Mouse (Mus musculus): ENCODE measurements around the gene Commd9. TPM values are rescaled to one million over a fixed set of nuclear protein-coding genes. Genes with fewer than 3 reads are reported as not detected.

The Commd9 gene
- polyA plus RNA-seq, 1 experiment from 2014 or later = 46.1 TPM

- Histone ChIP-seq H3K4me1 (replicated peaks; ENCODE audit: control insufficient read depth, insufficient read depth, low read length) (peaks cover 6% of the 10 kb centered on the region; the same call in 1 of the 2 replicates), H3K9me3 (ENCODE audit: control insufficient read depth, low read length) (no peaks in the 10 kb centered on the region), H3K4me3 (ENCODE audit: low read depth, low read length) (no peak overlapping the region), H3K27me3 (replicated peaks; ENCODE audit: control insufficient read depth, insufficient read depth, low read length) (no peaks in the 10 kb centered on the region), H3K4me2 (peak overlapping the region; percentile 51), H3K36me3 (ENCODE audit: control insufficient read depth, insufficient read depth, low read length) (no peaks in the 10 kb centered on the region), H3K9ac (ENCODE audit: low read depth, low read length) (peak overlapping the region; percentile 32; the same call in 1 of the 2 replicates), H3K27ac (ENCODE audit: low read depth, low read length) (no peak overlapping the region)
- WGBS = 30% methylated on average over 21 of the region's 21 CpGs
- DNase-seq (ENCODE audit: low spot score) (peak; percentile 71), ATAC-seq (replicated peaks; ENCODE audit: low FRiP score) (peak; percentile 40)
These were observed 19.7 kb downstream of the Commd9 start for GRCm38 (mm10) chr2:101905534-101906378.

GRCm38 (mm10) chr2:101906379-101906690 lies 20.3 kb downstream of the Commd9 start:
- ATAC-seq (replicated peaks; ENCODE audit: low FRiP score) (peak; percentile 25; the same call in 1 of the 2 replicates), DNase-seq (ENCODE audit: low spot score) (no peak)
- Histone ChIP-seq H3K27me3 (replicated peaks; ENCODE audit: control insufficient read depth, insufficient read depth, low read length) (no peaks in the 10 kb centered on the region), H3K36me3 (ENCODE audit: control insufficient read depth, insufficient read depth, low read length) (no peaks in the 10 kb centered on the region), H3K4me1 (replicated peaks; ENCODE audit: control insufficient read depth, insufficient read depth, low read length) (peaks cover 6% of the 10 kb centered on the region; the same call in 1 of the 2 replicates), H3K27ac (ENCODE audit: low read depth, low read length) (no peak overlapping the region), H3K4me2 (peak overlapping the region; percentile 51), H3K4me3 (ENCODE audit: low read depth, low read length) (no peak overlapping the region), H3K9ac (ENCODE audit: low read depth, low read length) (no peak overlapping the region), H3K9me3 (ENCODE audit: control insufficient read depth, low read length) (no peaks in the 10 kb centered on the region)
- WGBS = 64% methylated on average over 5 of the region's 5 CpGs

- Histone ChIP-seq H3K4me1 (replicated peaks; ENCODE audit: control insufficient read depth, insufficient read depth, low read length) (peaks cover 6% of the 10 kb centered on the region; the same call in 1 of the 2 replicates), H3K9ac (ENCODE audit: low read depth, low read length) (no peak overlapping the region), H3K36me3 (ENCODE audit: control insufficient read depth, insufficient read depth, low read length) (no peaks in the 10 kb centered on the region), H3K9me3 (ENCODE audit: control insufficient read depth, low read length) (no peaks in the 10 kb centered on the region), H3K4me2 (no peak overlapping the region), H3K4me3 (ENCODE audit: low read depth, low read length) (no peak overlapping the region), H3K27ac (ENCODE audit: low read depth, low read length) (no peak overlapping the region), H3K27me3 (replicated peaks; ENCODE audit: control insufficient read depth, insufficient read depth, low read length) (no peaks in the 10 kb centered on the region)
- WGBS = 81% methylated on average over 10 of the region's 10 CpGs
- no peak for ATAC-seq (replicated peaks; ENCODE audit: low FRiP score)
- no peak for DNase-seq (ENCODE audit: low spot score)
These were observed 21.5 kb downstream of the Commd9 start for GRCm38 (mm10) chr2:101907386-101908022.

GRCm38 (mm10) chr2:101908773-101909172 lies 22.7 kb downstream of the Commd9 start:
- no peak for ATAC-seq (replicated peaks; ENCODE audit: low FRiP score)
- 60% methylated on average over 13 of the region's 13 CpGs for WGBS
- H3K36me3 ChIP-seq (ENCODE audit: control insufficient read depth, insufficient read depth, low read length) = no peaks in the 10 kb centered on the region
- no peaks in the 10 kb centered on the region for H3K9me3 ChIP-seq (ENCODE audit: control insufficient read depth, low read length)
- H3K27me3 ChIP-seq (replicated peaks; ENCODE audit: control insufficient read depth, insufficient read depth, low read length) = no peaks in the 10 kb centered on the region
- H3K4me3 ChIP-seq (ENCODE audit: low read depth, low read length) = no peak overlapping the region
- DNase-seq (ENCODE audit: low spot score) = no peak
- H3K4me1 ChIP-seq (replicated peaks; ENCODE audit: control insufficient read depth, insufficient read depth, low read length) = peaks cover 6% of the 10 kb centered on the region; the same call in 1 of the 2 replicates
- no peak overlapping the region for H3K27ac ChIP-seq (ENCODE audit: low read depth, low read length)
- H3K4me2 ChIP-seq = no peak overlapping the region
- H3K9ac ChIP-seq (ENCODE audit: low read depth, low read length) = no peak overlapping the region

- no peak for ATAC-seq (replicated peaks; ENCODE audit: low FRiP score)
- Histone ChIP-seq H3K36me3 (ENCODE audit: control insufficient read depth, insufficient read depth, low read length) (no peaks in the 10 kb centered on the region), H3K4me2 (no peak overlapping the region), H3K4me1 (replicated peaks; ENCODE audit: control insufficient read depth, insufficient read depth, low read length) (peaks cover 6% of the 10 kb centered on the region; the same call in 1 of the 2 replicates), H3K4me3 (ENCODE audit: low read depth, low read length) (no peak overlapping the region), H3K9ac (ENCODE audit: low read depth, low read length) (no peak overlapping the region), H3K9me3 (ENCODE audit: control insufficient read depth, low read length) (no peaks in the 10 kb centered on the region), H3K27me3 (replicated peaks; ENCODE audit: control insufficient read depth, insufficient read depth, low read length) (no peaks in the 10 kb centered on the region), H3K27ac (ENCODE audit: low read depth, low read length) (no peak overlapping the region)
- WGBS = 85% methylated on average over 15 of the region's 15 CpGs
- DNase-seq (ENCODE audit: low spot score) = no peak
These were observed 23.5 kb downstream of the Commd9 start for GRCm38 (mm10) chr2:101909326-101910080.

- DNase-seq (ENCODE audit: low spot score) = no peak
- Histone ChIP-seq H3K9ac (ENCODE audit: low read depth, low read length) (no peak overlapping the region), H3K4me1 (replicated peaks; ENCODE audit: control insufficient read depth, insufficient read depth, low read length) (no peaks in the 10 kb centered on the region), H3K9me3 (ENCODE audit: control insufficient read depth, low read length) (no peaks in the 10 kb centered on the region), H3K36me3 (ENCODE audit: control insufficient read depth, insufficient read depth, low read length) (no peaks in the 10 kb centered on the region), H3K27me3 (replicated peaks; ENCODE audit: control insufficient read depth, insufficient read depth, low read length) (no peaks in the 10 kb centered on the region), H3K4me3 (ENCODE audit: low read depth, low read length) (no peak overlapping the region), H3K4me2 (no peak overlapping the region), H3K27ac (ENCODE audit: low read depth, low read length) (no peak overlapping the region)
- WGBS = 75% methylated on average over 7 of the region's 7 CpGs
- ATAC-seq (replicated peaks; ENCODE audit: low FRiP score) = no peak
These were observed 32.5 kb downstream of the Commd9 start for GRCm38 (mm10) chr2:101918518-101918917.

- ATAC-seq (replicated peaks; ENCODE audit: low FRiP score) (no peak), DNase-seq (ENCODE audit: low spot score) (peak; percentile 24)
- no peaks in the 10 kb centered on the region for H3K9me3 ChIP-seq (ENCODE audit: control insufficient read depth, low read length)
- no peaks in the 10 kb centered on the region for H3K36me3 ChIP-seq (ENCODE audit: control insufficient read depth, insufficient read depth, low read length)
- H3K27me3 ChIP-seq (replicated peaks; ENCODE audit: control insufficient read depth, insufficient read depth, low read length) = no peaks in the 10 kb centered on the region
- H3K4me2 ChIP-seq = no peak overlapping the region
- H3K4me3 ChIP-seq (ENCODE audit: low read depth, low read length) = no peak overlapping the region
- no peak overlapping the region for H3K27ac ChIP-seq (ENCODE audit: low read depth, low read length)
- H3K9ac ChIP-seq (ENCODE audit: low read depth, low read length) = no peak overlapping the region
- 53% methylated on average over 2 of the region's 2 CpGs for WGBS
- no peaks in the 10 kb centered on the region for H3K4me1 ChIP-seq (replicated peaks; ENCODE audit: control insufficient read depth, insufficient read depth, low read length)
These were observed 34.1 kb downstream of the Commd9 start for GRCm38 (mm10) chr2:101920136-101920554.

GRCm38 (mm10) chr2:101922302-101922701 lies 36.3 kb downstream of the Commd9 start:
- Histone ChIP-seq H3K9ac (ENCODE audit: low read depth, low read length) (no peak overlapping the region), H3K27me3 (replicated peaks; ENCODE audit: control insufficient read depth, insufficient read depth, low read length) (no peaks in the 10 kb centered on the region), H3K4me1 (replicated peaks; ENCODE audit: control insufficient read depth, insufficient read depth, low read length) (no peaks in the 10 kb centered on the region), H3K9me3 (ENCODE audit: control insufficient read depth, low read length) (no peaks in the 10 kb centered on the region), H3K27ac (ENCODE audit: low read depth, low read length) (no peak overlapping the region), H3K36me3 (ENCODE audit: control insufficient read depth, insufficient read depth, low read length) (no peaks in the 10 kb centered on the region), H3K4me3 (ENCODE audit: low read depth, low read length) (no peak overlapping the region), H3K4me2 (no peak overlapping the region)
- DNase-seq (ENCODE audit: low spot score) (no peak), ATAC-seq (replicated peaks; ENCODE audit: low FRiP score) (no peak)
- 77% methylated on average over 4 of the region's 4 CpGs for WGBS
